Mouse (Mus musculus) CD4-positive helper T cell, adult 2 months (primary cell): ENCODE results near the gene Cep97.
A peak's percentile ranks its signal among the peaks of the same experiment; 100 is the strongest.

Experiments
- DNase-seq: peaks from one replicate; pipeline ENCODE4 v3.0.0-alpha.2; 2012; ENCODE audit warnings: low read depth, missing footprints, low spot score

Cep97 gene

GRCm38 (mm10) chr16:55947876-55948410 lies 13.3 kb upstream of the Cep97 start:
- peak; percentile 85 for DNase-seq

GRCm38 (mm10) chr16:55947266-55947665 lies 12.6 kb upstream of the Cep97 start:
- DNase-seq, result peak; percentile 27

GRCm38 (mm10) chr16:55940781-55941180 lies 6.1 kb upstream of the Cep97 start:
- DNase-seq, result no peak

- no peak for DNase-seq
Measured at GRCm38 (mm10) chr16:55939703-55940102, 5.0 kb upstream of the Cep97 start.

GRCm38 (mm10) chr16:55938761-55939160 lies 4.1 kb upstream of the Cep97 start:
- DNase-seq, result no peak

- peak; percentile 69 for DNase-seq
Measured at GRCm38 (mm10) chr16:55933681-55934343, 843 bp downstream of the Cep97 start.

- DNase-seq, result peak; percentile 36
Measured at GRCm38 (mm10) chr16:55924010-55924409, 10.6 kb downstream of the Cep97 start.

GRCm38 (mm10) chr16:55922079-55922478 lies 12.6 kb downstream of the Cep97 start:
- no peak for DNase-seq

GRCm38 (mm10) chr16:55914716-55915115 lies 19.9 kb downstream of the Cep97 start:
- no peak for DNase-seq

GRCm38 (mm10) chr16:55910208-55910793 lies 24.4 kb downstream of the Cep97 start:
- no peak for DNase-seq

GRCm38 (mm10) chr16:55906928-55907679 lies 27.6 kb downstream of the Cep97 start:
- DNase-seq, result peak; percentile 61

GRCm38 (mm10) chr16:55905370-55905769 lies 29.3 kb downstream of the Cep97 start:
- no peak for DNase-seq

GRCm38 (mm10) chr16:55901839-55902756 lies 32.6 kb downstream of the Cep97 start:
- DNase-seq, result no peak

- no peak for DNase-seq
Measured at GRCm38 (mm10) chr16:55898385-55899002, 36.2 kb downstream of the Cep97 start.

GRCm38 (mm10) chr16:55895651-55896095 lies 39.0 kb downstream of the Cep97 start:
- no peak for DNase-seq

GRCm38 (mm10) chr16:55894893-55895650 lies 39.6 kb downstream of the Cep97 start, which contains the start of gene Nxpe3:
TSS of gene Nxpe3 (minus strand) at chr16:55895285.
- DNase-seq, result peak; percentile 89

- peak; percentile 62 for DNase-seq
Measured at GRCm38 (mm10) chr16:55894536-55894892, 40.1 kb downstream of the Cep97 start.

- DNase-seq, result no peak
Measured at GRCm38 (mm10) chr16:55893410-55894107, 41.1 kb downstream of the Cep97 start.

GRCm38 (mm10) chr16:55892484-55892883 lies 42.2 kb downstream of the Cep97 start:
- DNase-seq, result peak; percentile 49
